Comparison of ENCODE assay signal across 25 mouse cellular contexts in genomic region chr2:62368349-62369053, GRCm38 (mm10). TPM values are rescaled to one million over a fixed set of nuclear protein-coding genes. Genes with fewer than 3 reads are reported as not detected.
DNase-seq lines count a peak whose midpoint lies in the region; ATAC-seq and TF ChIP-seq lines count a peak whose summit lies in the region.
"Had no signal": no experiment of that assay in that cellular context is flagged by ENCODE, and none has a peak within 500 bp of the region (broad histone marks: within the 10 kb centered on the region; RNA-seq: fewer than 3 reads in every experiment).

No protein-coding gene starts in this region.

- no peak overlapping the region for H3K4me3 ChIP-seq in forebrain, embryonic 16.5 days (replicated peaks; ENCODE audit: low read length)
- H3K4me3 ChIP-seq in forebrain, embryonic 11.5 days (ENCODE audit: low read depth, low read length) = no peak overlapping the region
- no peak overlapping the region for H3K4me3 ChIP-seq in intestine, postnatal 0 days (ENCODE audit: low read depth, low read length)
- H3K4me3 ChIP-seq: embryonic facial prominence, embryonic 13.5 days; hindbrain, embryonic 15.5 days; layer of hippocampus, adult 2 months; limb, embryonic 10.5 days; megakaryocyte, embryonic 14.5 days; midbrain, embryonic 15.5 days; stomach, embryonic 15.5 days had no signal

- ATAC-seq in forebrain, embryonic 16.5 days = peak; percentile 55; the same call in 1 of the 2 replicates
- no peak for ATAC-seq in forebrain, embryonic 11.5 days (replicated peaks; ENCODE audit: low FRiP score)
- ATAC-seq in intestine, postnatal 0 days = peak; percentile 46
- ATAC-seq: CD4-positive, CD25-positive, alpha-beta regulatory T cell, adult 4 months; liver, postnatal 0 days; midbrain, embryonic 15.5 days had no signal

- H3K36me3 ChIP-seq in forebrain, embryonic 16.5 days (ENCODE audit: control insufficient read depth, insufficient read depth) = no peaks in the 10 kb centered on the region
- no peaks in the 10 kb centered on the region for H3K36me3 ChIP-seq in forebrain, embryonic 11.5 days (ENCODE audit: control insufficient read depth, insufficient read depth, low read length)
- no peaks in the 10 kb centered on the region for H3K36me3 ChIP-seq in intestine, postnatal 0 days (ENCODE audit: control insufficient read depth, insufficient read depth)
- H3K36me3 ChIP-seq: embryonic facial prominence, embryonic 13.5 days; hindbrain, embryonic 15.5 days; limb, embryonic 10.5 days; midbrain, embryonic 15.5 days; stomach, embryonic 15.5 days had no signal

- 61% methylated on average over 5 of the region's 5 CpGs for WGBS in forebrain, embryonic 16.5 days
- 88% methylated on average over 5 of the region's 5 CpGs for WGBS in forebrain, embryonic 11.5 days
- WGBS in intestine, postnatal 0 days = 49% methylated on average over 5 of the region's 5 CpGs

- no peaks in the 10 kb centered on the region for H3K9me3 ChIP-seq in forebrain, embryonic 16.5 days (ENCODE audit: control insufficient read depth, low read length)
- H3K9me3 ChIP-seq in forebrain, embryonic 11.5 days (ENCODE audit: control insufficient read depth, low read length) = no peaks in the 10 kb centered on the region
- no peaks in the 10 kb centered on the region for H3K9me3 ChIP-seq in intestine, postnatal 0 days (ENCODE audit: control insufficient read depth)
- H3K9me3 ChIP-seq: embryonic facial prominence, embryonic 13.5 days; hindbrain, embryonic 15.5 days; limb, embryonic 10.5 days; megakaryocyte, embryonic 14.5 days; midbrain, embryonic 15.5 days; stomach, embryonic 15.5 days had no signal

- DNase-seq in forebrain, embryonic 11.5 days (ENCODE audit: low spot score) = no peak
- DNase-seq in Muller cell, postnatal 12 days (ENCODE audit: inconsistent ontology term) = peak; percentile 83
- peak; percentile 55 for DNase-seq in brain, embryonic 14.5 days (ENCODE audit: low read depth)
- no peak for DNase-seq in ovary, postnatal 36 days (ENCODE audit: low spot score)
- no peak for DNase-seq in urinary bladder, postnatal 10 days (ENCODE audit: low spot score)
- DNase-seq: adrenal gland, postnatal 36 days; gastrocnemius, postnatal 14 days; heart, adult 18-20 months; heart, postnatal 36 days; kidney, adult 11 months; liver, postnatal 0 days; lung, postnatal 10 days; right cerebral cortex, postnatal 25 days; thymus, adult 18-20 months had no signal

- no peak overlapping the region for H3K4me2 ChIP-seq in forebrain, embryonic 16.5 days (ENCODE audit: low read length)
- H3K4me2 ChIP-seq in forebrain, embryonic 11.5 days (ENCODE audit: low read depth, low read length, severe bottlenecking) = no peak overlapping the region
- H3K4me2 ChIP-seq in intestine, postnatal 0 days (replicated peaks; ENCODE audit: low read depth) = no peak overlapping the region
- H3K4me2 ChIP-seq: embryonic facial prominence, embryonic 13.5 days; hindbrain, embryonic 15.5 days; midbrain, embryonic 15.5 days; stomach, embryonic 15.5 days had no signal

- H3K27ac ChIP-seq in forebrain, embryonic 16.5 days (ENCODE audit: low read length) = no peak overlapping the region
- no peak overlapping the region for H3K27ac ChIP-seq in forebrain, embryonic 11.5 days (ENCODE audit: low read depth, low read length)
- no peak overlapping the region for H3K27ac ChIP-seq in intestine, postnatal 0 days (ENCODE audit: low read depth, low read length)
- H3K27ac ChIP-seq: embryonic facial prominence, embryonic 13.5 days; hindbrain, embryonic 15.5 days; kidney, postnatal 0 days; layer of hippocampus, adult 2 months; limb, embryonic 10.5 days; midbrain, embryonic 15.5 days; stomach, embryonic 15.5 days had no signal

- H3K9ac ChIP-seq in forebrain, embryonic 16.5 days (replicated peaks; ENCODE audit: low read depth, low read length) = no peak overlapping the region
- H3K9ac ChIP-seq in forebrain, embryonic 11.5 days (ENCODE audit: low read length) = no peak overlapping the region
- H3K9ac ChIP-seq in intestine, postnatal 0 days (ENCODE audit: low read depth, low read length) = no peak overlapping the region
- H3K9ac ChIP-seq: embryonic facial prominence, embryonic 13.5 days; hindbrain, embryonic 15.5 days; liver, postnatal 0 days; midbrain, embryonic 15.5 days; stomach, embryonic 15.5 days had no signal

- TF ChIP-seq POLR2A in brain, embryonic 14.5 days (IDR thresholded peaks at IDR 0.05; ENCODE audit: borderline replicate concordance, extremely low read depth, insufficient read depth, insufficient read length, poor library complexity, severe bottlenecking) = no peak

- no peaks in the 10 kb centered on the region for H3K4me1 ChIP-seq in forebrain, embryonic 16.5 days (replicated peaks; ENCODE audit: control insufficient read depth, insufficient read depth, low read length)
- no peaks in the 10 kb centered on the region for H3K4me1 ChIP-seq in forebrain, embryonic 11.5 days (replicated peaks; ENCODE audit: control insufficient read depth, insufficient read depth, low read length)
- peaks cover 5% of the 10 kb centered on the region; the same call in 1 of the 2 replicates for H3K4me1 ChIP-seq in intestine, postnatal 0 days (replicated peaks; ENCODE audit: control insufficient read depth, insufficient read depth, low read length)
- H3K4me1 ChIP-seq: embryonic facial prominence, embryonic 13.5 days; hindbrain, embryonic 15.5 days; limb, embryonic 10.5 days; midbrain, embryonic 15.5 days; stomach, embryonic 15.5 days had no signal

- TF ChIP-seq CTCF in brain, embryonic 14.5 days (IDR thresholded peaks at IDR 0.05; ENCODE audit: borderline replicate concordance, extremely low read depth, insufficient read depth, insufficient read length) = no peak
- TF ChIP-seq CTCF in intestine, postnatal 0 days (IDR thresholded peaks at IDR 0.05; ENCODE audit: low read depth) = no peak

- no peaks in the 10 kb centered on the region for H3K27me3 ChIP-seq in forebrain, embryonic 16.5 days (replicated peaks; ENCODE audit: control insufficient read depth, insufficient read depth, low read length)
- no peaks in the 10 kb centered on the region for H3K27me3 ChIP-seq in forebrain, embryonic 11.5 days (ENCODE audit: control insufficient read depth, insufficient read depth, low read length)
- no peaks in the 10 kb centered on the region for H3K27me3 ChIP-seq in intestine, postnatal 0 days (replicated peaks; ENCODE audit: control insufficient read depth, insufficient read depth, low read length)
- H3K27me3 ChIP-seq: embryonic facial prominence, embryonic 13.5 days; hindbrain, embryonic 15.5 days; midbrain, embryonic 15.5 days; stomach, embryonic 15.5 days had no signal

RNA-seq across cellular contexts. Expression of gene Dpp4, which starts 43.5 kb away (rescaled TPM):
- 1.3 and 1.8 TPM in 2 replicates for polyA plus RNA-seq in forebrain, embryonic 16.5 days (2015; fragmentation: Nextera tagmentation; extraction: Ambion mirVana)
- 0.57 and 0.69 TPM in 2 replicates for polyA plus RNA-seq in forebrain, embryonic 11.5 days (2014; fragmentation: Nextera tagmentation; extraction: Ambion mirVana)
- polyA plus RNA-seq in brain, embryonic 14.5 days (2012; rRNA removed) = 1.1 and 1.6 TPM in 2 replicates
- 56.0 and 70.4 TPM in 2 replicates for polyA plus RNA-seq in intestine, postnatal 0 days (2015; fragmentation: Nextera tagmentation; extraction: Ambion mirVana)

Comparison
In these comparisons a context has a peak if more than half of its experiments do, and no peak if none do; other contexts are left out.
1. DNase-seq: peak in Muller cell, postnatal 12 days (single experiment) and brain, embryonic 14.5 days (single experiment); none in forebrain, embryonic 11.5 days (single experiment), ovary, postnatal 36 days (single experiment) and urinary bladder, postnatal 10 days (single experiment).
2. RNA of gene Dpp4, which starts 43.5 kb away (polyA plus RNA-seq): 56.0 to 70.4 TPM in intestine, postnatal 0 days; 1.1 to 1.6 TPM in brain, embryonic 14.5 days, 1.3 to 1.8 TPM in forebrain, embryonic 16.5 days and 0.57 to 0.69 TPM in forebrain, embryonic 11.5 days; every median in the first group is over 10 times any median in the second.